Mouse (Mus musculus) spleen, postnatal 10 days (tissue): ENCODE data around the gene Adamts1.
A peak's percentile ranks its signal among the peaks of the same experiment; 100 is the strongest.

ENCODE experiments used
- DNase-seq, 2 experiments: peaks; one replicate each; pipeline ENCODE4 v3.0.0; 2021 to 2022; ENCODE audit warnings: low spot score in 2 of 2

The Adamts1 gene

DNA sequence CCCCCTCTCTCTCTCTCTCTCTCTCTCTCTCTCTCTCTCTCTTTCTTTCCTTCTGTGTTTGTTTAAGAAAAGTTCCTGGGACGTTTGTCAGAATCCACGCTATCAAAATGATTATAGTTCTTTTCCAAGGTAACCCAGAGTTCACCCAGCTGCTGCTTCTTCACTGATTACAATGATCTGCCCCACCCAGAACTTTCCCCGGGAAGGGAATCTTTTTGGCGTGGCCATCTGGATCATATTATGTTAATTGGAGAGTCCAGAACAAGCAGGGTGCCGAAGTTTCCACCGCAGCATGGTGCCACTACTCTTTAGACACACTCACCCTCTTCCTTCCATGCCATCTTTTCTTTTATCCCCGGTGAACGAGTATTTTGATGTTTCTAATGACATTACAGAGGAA, 37.2 kb downstream of the Adamts1 start:
- DNase-seq: no peak

DNA sequence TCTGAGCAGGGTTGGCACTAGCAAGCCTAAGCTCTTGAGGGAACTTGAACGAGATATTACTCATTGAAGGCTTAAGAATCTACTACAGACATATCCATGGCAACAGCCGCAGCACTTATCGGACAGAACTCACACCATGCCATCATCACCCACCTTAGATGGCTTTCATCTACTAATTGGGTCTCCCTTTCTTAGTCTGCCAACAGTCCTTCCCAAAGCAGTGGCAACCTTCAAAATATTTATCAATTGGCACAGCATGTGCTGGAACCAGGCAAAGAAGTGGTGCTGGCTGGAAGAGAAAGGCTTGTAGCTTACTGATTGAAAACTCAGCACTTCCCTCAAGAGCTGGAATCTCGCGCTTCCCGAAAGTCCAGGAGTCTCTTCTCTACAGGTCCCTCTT, 37.7 kb downstream of the Adamts1 start:
- no peak for DNase-seq

DNA sequence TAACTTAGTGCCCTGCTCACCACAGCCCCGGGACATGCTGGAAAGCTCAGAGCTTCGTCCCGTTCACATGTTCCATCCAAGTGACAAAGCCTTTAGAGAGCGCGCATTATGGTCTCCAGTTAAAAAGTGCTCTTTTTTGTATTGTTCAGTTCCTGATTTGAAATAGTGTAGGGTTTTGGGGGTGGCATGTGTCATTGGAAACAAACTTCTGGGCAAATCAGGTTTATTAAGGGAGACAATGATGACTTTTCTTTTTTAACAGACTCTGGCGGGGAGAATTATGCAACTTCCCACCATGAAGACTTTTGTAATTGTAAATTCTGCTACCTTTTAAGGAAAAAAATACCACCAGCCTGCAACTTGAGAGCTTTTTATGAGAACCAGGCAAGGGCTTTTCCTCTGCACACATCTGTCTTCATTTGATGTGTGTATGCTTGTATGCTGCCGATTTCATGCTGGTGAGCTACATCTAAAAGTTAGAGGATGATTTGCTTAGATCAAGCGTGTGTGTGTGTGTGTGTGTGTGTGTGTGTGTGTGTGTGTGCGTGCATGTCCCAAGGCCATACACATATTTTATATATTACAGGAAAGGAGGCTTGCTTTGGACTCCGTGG, 40.8 kb downstream of the Adamts1 start:
- DNase-seq: no peak

DNA sequence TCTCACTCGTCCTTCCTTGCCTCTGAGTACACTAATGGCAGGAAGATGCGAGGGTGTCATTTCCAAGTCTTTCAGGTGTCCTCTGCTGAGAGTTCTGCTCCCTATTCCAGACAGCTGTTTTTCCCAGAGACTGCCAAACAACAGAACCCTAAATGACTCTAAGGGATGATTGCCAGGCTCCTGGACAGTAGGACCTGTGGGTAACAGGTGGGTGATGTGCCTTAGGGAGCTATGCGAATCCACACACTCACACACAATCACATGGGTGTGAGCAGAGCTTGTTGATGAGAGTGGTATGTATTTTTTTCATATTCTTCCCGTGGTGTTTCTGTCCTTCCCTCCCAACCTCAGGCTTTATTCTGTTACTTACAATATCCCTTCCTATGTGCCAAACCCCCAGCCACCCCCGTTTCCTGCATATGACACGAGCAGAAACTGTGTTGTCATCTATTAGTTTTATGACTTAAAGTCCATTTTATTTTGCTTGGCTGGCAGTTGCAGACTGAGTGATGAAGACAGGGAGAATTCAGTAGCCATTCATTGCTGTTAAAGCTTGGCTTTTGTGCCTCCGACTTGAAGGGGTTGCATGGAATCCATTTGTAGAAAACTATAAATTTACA, 41.8 kb downstream of the Adamts1 start:
- DNase-seq: no peak

DNA sequence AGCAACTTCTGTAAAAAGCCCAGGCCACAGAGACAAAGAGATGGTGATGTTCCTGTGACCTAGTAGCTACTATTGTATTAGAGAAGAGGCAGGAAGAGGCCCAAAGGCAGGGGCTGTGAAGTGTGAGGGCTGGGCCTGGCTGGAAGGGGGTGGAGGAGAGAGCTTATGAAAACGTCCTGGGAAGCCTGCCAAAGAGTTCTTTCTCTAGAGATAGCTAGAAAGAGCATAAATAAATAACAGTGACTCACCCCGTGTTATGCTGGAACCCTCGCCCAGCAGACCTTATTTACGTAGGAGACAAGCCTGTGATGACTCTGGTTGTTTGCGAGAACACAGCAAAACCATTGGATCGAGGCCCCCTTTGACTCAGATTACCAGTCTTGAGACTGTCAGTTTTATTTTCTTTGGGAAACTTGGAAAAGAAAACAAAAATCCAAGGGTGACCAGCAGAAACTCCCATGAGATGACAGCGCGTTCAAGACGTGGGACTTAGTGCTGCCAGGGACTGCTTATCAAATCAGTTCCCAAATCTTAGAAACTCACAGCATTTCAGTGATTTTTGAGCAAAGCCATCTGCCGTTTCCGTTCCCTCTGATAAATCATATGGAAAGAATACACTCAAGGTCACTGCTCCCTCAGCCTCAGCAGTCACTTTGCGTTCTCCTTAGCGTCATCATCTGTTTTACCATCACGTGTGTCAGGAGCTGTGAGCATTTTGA, 46.7 kb downstream of the Adamts1 start:
- peak in 1 of 2 experiments; percentile 20 for DNase-seq

DNA sequence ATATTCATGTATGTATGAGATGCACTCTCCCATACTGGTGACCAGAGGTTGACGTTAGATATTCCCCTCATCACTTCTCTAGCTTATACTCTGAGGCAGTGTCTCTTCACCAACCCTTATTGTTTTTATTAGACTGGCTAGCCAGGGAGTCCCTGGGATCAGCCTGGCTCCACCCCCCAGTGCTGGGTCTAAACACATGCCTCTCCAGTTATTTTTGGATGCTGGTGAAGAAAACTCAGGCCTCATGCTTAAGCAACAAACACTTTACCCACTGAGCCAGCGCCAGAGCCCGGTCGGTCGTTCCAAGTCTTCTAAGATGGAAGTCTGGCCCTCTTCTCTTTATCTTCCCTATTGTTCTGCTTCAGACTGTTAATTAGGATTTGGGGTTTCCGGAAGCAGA, 53.6 kb downstream of the Adamts1 start:
- no peak for DNase-seq

DNA sequence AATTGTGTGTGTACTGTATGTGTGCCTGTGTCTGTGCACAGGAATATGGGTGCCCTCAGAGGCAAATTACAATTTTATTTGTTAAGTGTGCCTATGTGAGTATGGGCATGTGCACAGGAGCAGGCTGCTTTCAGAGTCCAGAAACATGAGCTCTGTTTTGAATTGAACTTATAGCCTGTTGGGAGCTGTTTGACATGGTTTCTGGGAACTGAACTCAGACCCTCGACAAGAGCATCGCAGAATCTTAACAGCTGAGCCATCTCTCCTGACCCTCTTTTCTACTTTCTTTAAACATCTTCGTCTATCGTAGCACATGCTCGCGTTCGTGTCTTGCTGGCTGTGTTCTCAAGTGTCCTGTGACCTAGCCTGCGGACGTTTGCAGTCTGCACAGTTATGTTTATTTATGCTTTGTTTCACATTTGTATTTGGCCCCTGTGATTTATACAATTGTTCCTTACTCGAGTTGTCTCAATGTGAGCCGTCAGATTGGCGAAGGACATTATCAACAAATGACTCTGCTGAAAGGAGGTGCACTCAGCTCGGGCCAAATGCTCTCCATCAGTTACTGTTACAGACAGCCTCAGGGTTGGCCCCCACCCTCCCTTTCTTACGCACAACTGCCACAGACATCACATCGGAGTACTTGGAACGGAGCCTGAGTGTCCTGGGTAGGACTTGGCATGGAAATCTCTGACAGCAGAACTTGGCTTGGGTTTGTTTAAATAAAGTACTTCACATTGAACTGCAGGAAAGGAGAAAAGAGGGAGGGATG, 55.1 kb downstream of the Adamts1 start:
- peak in 1 of 2 experiments; percentile 15 for DNase-seq

DNA sequence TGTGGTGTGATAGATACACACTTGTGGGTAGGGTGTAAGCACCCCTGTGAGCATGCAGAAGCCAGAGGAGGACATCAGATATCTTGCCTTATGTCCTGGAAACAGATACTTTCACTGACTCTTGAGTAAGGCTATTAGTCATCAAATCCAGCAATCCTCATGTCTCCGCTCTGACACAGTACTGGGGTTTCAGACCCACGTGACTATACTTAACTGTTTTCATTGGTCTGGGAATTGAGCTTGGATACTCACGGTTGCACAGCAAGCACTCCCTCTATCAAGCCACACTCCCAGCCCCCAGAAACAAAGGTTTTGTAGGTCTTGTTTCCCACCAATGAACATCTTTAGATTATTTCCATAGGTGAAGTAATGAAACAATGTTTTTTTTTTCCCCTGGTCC, 56.5 kb downstream of the Adamts1 start:
- DNase-seq: no peak
